Mouse (Mus musculus): ENCODE measurements around the gene Lin7b. TPM values are rescaled to one million over a fixed set of nuclear protein-coding genes. Genes with fewer than 3 reads are reported as not detected.

Gene Lin7b
- polyA plus RNA-seq, 1 experiment from 2014 or later = 1.2 TPM

- no peak for DNase-seq (ENCODE audit: low spot score)
- peaks cover 79% of the 10 kb centered on the region for H3K4me1 ChIP-seq
- no peaks in the 10 kb centered on the region for H3K9me3 ChIP-seq
- H3K36me3 ChIP-seq (replicated peaks) = no peaks in the 10 kb centered on the region
- 9% methylated on average over 4 of the region's 4 CpGs for WGBS
- no peak overlapping the region for H3K27ac ChIP-seq (replicated peaks)
- peak overlapping the region; percentile 75 for H3K4me3 ChIP-seq
- H3K27me3 ChIP-seq (replicated peaks; ENCODE audit: low read depth, poor library complexity, severe bottlenecking) = peaks cover 50% of the 10 kb centered on the region
These were observed 32.9 kb downstream of the Lin7b start for GRCm38 (mm10) chr7:45337469-45337868.

GRCm38 (mm10) chr7:45336319-45336718 lies 34.1 kb downstream of the Lin7b start:
- DNase-seq (ENCODE audit: low spot score) = no peak
- Histone ChIP-seq H3K36me3 (replicated peaks) (no peaks in the 10 kb centered on the region), H3K27ac (replicated peaks) (no peak overlapping the region), H3K9me3 (no peaks in the 10 kb centered on the region), H3K4me3 (no peak overlapping the region), H3K4me1 (peaks cover 77% of the 10 kb centered on the region), H3K27me3 (replicated peaks; ENCODE audit: low read depth, poor library complexity, severe bottlenecking) (peaks cover 57% of the 10 kb centered on the region)
- 93% methylated on average over 4 of the region's 4 CpGs for WGBS

- Histone ChIP-seq H3K4me1 (peaks cover 65% of the 10 kb centered on the region), H3K36me3 (replicated peaks) (no peaks in the 10 kb centered on the region), H3K27me3 (replicated peaks; ENCODE audit: low read depth, poor library complexity, severe bottlenecking) (peaks cover 57% of the 10 kb centered on the region), H3K9me3 (no peaks in the 10 kb centered on the region), H3K4me3 (peak within 1 kb of the TSS; percentile 73), H3K27ac (replicated peaks) (peak within 1 kb of the TSS; percentile 16; the same call in 1 of the 2 replicates)
- DNase-seq (ENCODE audit: low spot score) = no peak
- WGBS = 27% methylated on average over 5 of the region's 5 CpGs
These were observed 35.3 kb downstream of the Lin7b start, which contains the start of gene Hrc for GRCm38 (mm10) chr7:45335056-45335455. Hrc (plus strand) TSS chr7:45335290.

- Histone ChIP-seq H3K36me3 (replicated peaks) (no peaks in the 10 kb centered on the region), H3K4me3 (peak overlapping the region; percentile 73), H3K4me1 (peaks cover 60% of the 10 kb centered on the region), H3K27me3 (replicated peaks; ENCODE audit: low read depth, poor library complexity, severe bottlenecking) (peaks cover 57% of the 10 kb centered on the region), H3K27ac (replicated peaks) (peak overlapping the region; percentile 16; the same call in 1 of the 2 replicates), H3K9me3 (no peaks in the 10 kb centered on the region)
- WGBS = 17% methylated on average over 3 of the region's 3 CpGs
- no peak for DNase-seq (ENCODE audit: low spot score)
These were observed 35.8 kb downstream of the Lin7b start for GRCm38 (mm10) chr7:45334605-45335004.

GRCm38 (mm10) chr7:45333431-45333982 lies 36.9 kb downstream of the Lin7b start, which contains the start of gene Trpm4:
Trpm4 (minus strand) TSS chr7:45333780.
- Histone ChIP-seq H3K4me3 (peak within 1 kb of the TSS; percentile 73), H3K9me3 (no peaks in the 10 kb centered on the region), H3K4me1 (peaks cover 49% of the 10 kb centered on the region)

GRCm38 (mm10) chr7:45332685-45333425 lies 37.5 kb downstream of the Lin7b start:
- DNase-seq (ENCODE audit: low spot score) = peak; percentile 75
- Histone ChIP-seq H3K4me3 (peak overlapping the region; percentile 73), H3K9me3 (no peaks in the 10 kb centered on the region), H3K36me3 (replicated peaks) (no peaks in the 10 kb centered on the region), H3K4me1 (peaks cover 43% of the 10 kb centered on the region), H3K27me3 (replicated peaks; ENCODE audit: low read depth, poor library complexity, severe bottlenecking) (peaks cover 43% of the 10 kb centered on the region), H3K27ac (replicated peaks) (peak overlapping the region; percentile 85)
- 3% methylated on average over 22 of the region's 22 CpGs for WGBS

More at GRCm38 (mm10) chr7:45333431-45333982, 36.9 kb downstream of the Lin7b start, which contains the start of gene Trpm4:
- under 1% methylated on average over 38 of the region's 38 CpGs for WGBS
- Histone ChIP-seq H3K27me3 (replicated peaks; ENCODE audit: low read depth, poor library complexity, severe bottlenecking) (peaks cover 47% of the 10 kb centered on the region), H3K27ac (replicated peaks) (peak within 1 kb of the TSS; percentile 85), H3K36me3 (replicated peaks) (no peaks in the 10 kb centered on the region)
- peak; percentile 90 for DNase-seq (ENCODE audit: low spot score)

GRCm38 (mm10) chr7:45331502-45331901 lies 38.9 kb downstream of the Lin7b start:
- no peak overlapping the region for H3K4me3 ChIP-seq
- peaks cover 9% of the 10 kb centered on the region for H3K36me3 ChIP-seq (replicated peaks)
- no peak for DNase-seq (ENCODE audit: low spot score)
- WGBS = 85% methylated on average over 6 of the region's 6 CpGs
- peaks cover 29% of the 10 kb centered on the region for H3K27me3 ChIP-seq (replicated peaks; ENCODE audit: low read depth, poor library complexity, severe bottlenecking)
- H3K27ac ChIP-seq (replicated peaks) = no peak overlapping the region
- peaks cover 35% of the 10 kb centered on the region for H3K4me1 ChIP-seq
- H3K9me3 ChIP-seq = no peaks in the 10 kb centered on the region

GRCm38 (mm10) chr7:45328841-45329475 lies 41.4 kb downstream of the Lin7b start:
- Histone ChIP-seq H3K9me3 (peaks cover 2% of the 10 kb centered on the region; the same call in 1 of the 2 replicates), H3K27me3 (replicated peaks; ENCODE audit: low read depth, poor library complexity, severe bottlenecking) (peaks cover 9% of the 10 kb centered on the region), H3K36me3 (replicated peaks) (peaks cover 22% of the 10 kb centered on the region), H3K27ac (replicated peaks) (no peak overlapping the region), H3K4me1 (peaks cover 19% of the 10 kb centered on the region), H3K4me3 (no peak overlapping the region)
- no peak for DNase-seq (ENCODE audit: low spot score)
- 83% methylated on average over 13 of the region's 13 CpGs for WGBS

GRCm38 (mm10) chr7:45325800-45326199 lies 44.6 kb downstream of the Lin7b start:
- H3K27ac ChIP-seq (replicated peaks) = no peak overlapping the region
- no peaks in the 10 kb centered on the region for H3K27me3 ChIP-seq (replicated peaks; ENCODE audit: low read depth, poor library complexity, severe bottlenecking)
- no peak for DNase-seq (ENCODE audit: low spot score)
- peaks cover 34% of the 10 kb centered on the region for H3K36me3 ChIP-seq (replicated peaks)
- no peak overlapping the region for H3K4me3 ChIP-seq
- no peaks in the 10 kb centered on the region for H3K4me1 ChIP-seq
- peaks cover 2% of the 10 kb centered on the region; the same call in 1 of the 2 replicates for H3K9me3 ChIP-seq

- no peak overlapping the region for H3K27ac ChIP-seq (replicated peaks)
- H3K36me3 ChIP-seq (replicated peaks) = peaks cover 38% of the 10 kb centered on the region
- H3K9me3 ChIP-seq = peaks cover 2% of the 10 kb centered on the region; the same call in 1 of the 2 replicates
- no peaks in the 10 kb centered on the region for H3K27me3 ChIP-seq (replicated peaks; ENCODE audit: low read depth, poor library complexity, severe bottlenecking)
- no peaks in the 10 kb centered on the region for H3K4me1 ChIP-seq
- DNase-seq (ENCODE audit: low spot score) = no peak
- no peak overlapping the region for H3K4me3 ChIP-seq
- WGBS = 91% methylated on average over 5 of the region's 5 CpGs
These were observed 47.3 kb downstream of the Lin7b start for GRCm38 (mm10) chr7:45323069-45323468.

GRCm38 (mm10) chr7:45322245-45322644 lies 48.1 kb downstream of the Lin7b start:
- Histone ChIP-seq H3K4me3 (no peak overlapping the region), H3K4me1 (no peaks in the 10 kb centered on the region), H3K27ac (replicated peaks) (no peak overlapping the region), H3K27me3 (replicated peaks; ENCODE audit: low read depth, poor library complexity, severe bottlenecking) (no peaks in the 10 kb centered on the region), H3K9me3 (peaks cover 2% of the 10 kb centered on the region; the same call in 1 of the 2 replicates), H3K36me3 (replicated peaks) (peaks cover 37% of the 10 kb centered on the region)
- WGBS = 87% methylated on average over 4 of the region's 4 CpGs
- DNase-seq (ENCODE audit: low spot score) = no peak
